Mouse (Mus musculus): ENCODE results near the gene Prdm15. TPM values are rescaled to one million over a fixed set of nuclear protein-coding genes. Genes with fewer than 3 reads are reported as not detected.

Gene Prdm15
- total RNA-seq, 1 experiment from 2014 or later = 24.3 TPM

- ATAC-seq (replicated peaks; ENCODE audit: insufficient number of reproducible peaks, low FRiP score, low TSS enrichment, poor library complexity, severe bottlenecking) = no peak
Measured at GRCm38 (mm10) chr16:97828207-97828606, 23.4 kb downstream of the Prdm15 start.

- no peak for ATAC-seq (replicated peaks; ENCODE audit: insufficient number of reproducible peaks, low FRiP score, low TSS enrichment, poor library complexity, severe bottlenecking)
Measured at GRCm38 (mm10) chr16:97823311-97824007, 28.2 kb downstream of the Prdm15 start.

GRCm38 (mm10) chr16:97819532-97819931 is 32.1 kb downstream of the Prdm15 start:
- ATAC-seq (replicated peaks; ENCODE audit: insufficient number of reproducible peaks, low FRiP score, low TSS enrichment, poor library complexity, severe bottlenecking) = no peak

GRCm38 (mm10) chr16:97817414-97817813 is 34.2 kb downstream of the Prdm15 start:
- ATAC-seq (replicated peaks; ENCODE audit: insufficient number of reproducible peaks, low FRiP score, low TSS enrichment, poor library complexity, severe bottlenecking) = no peak

- ATAC-seq (replicated peaks; ENCODE audit: insufficient number of reproducible peaks, low FRiP score, low TSS enrichment, poor library complexity, severe bottlenecking) = no peak
Measured at GRCm38 (mm10) chr16:97815269-97815668, 36.4 kb downstream of the Prdm15 start.

GRCm38 (mm10) chr16:97814060-97814459 is 37.6 kb downstream of the Prdm15 start:
- ATAC-seq (replicated peaks; ENCODE audit: insufficient number of reproducible peaks, low FRiP score, low TSS enrichment, poor library complexity, severe bottlenecking) = no peak

GRCm38 (mm10) chr16:97808881-97809280 is 42.8 kb downstream of the Prdm15 start:
- no peak for ATAC-seq (replicated peaks; ENCODE audit: insufficient number of reproducible peaks, low FRiP score, low TSS enrichment, poor library complexity, severe bottlenecking)

GRCm38 (mm10) chr16:97805646-97806045 is 46.0 kb downstream of the Prdm15 start:
- no peak for ATAC-seq (replicated peaks; ENCODE audit: insufficient number of reproducible peaks, low FRiP score, low TSS enrichment, poor library complexity, severe bottlenecking)

GRCm38 (mm10) chr16:97804680-97805547 is 46.7 kb downstream of the Prdm15 start:
- no peak for ATAC-seq (replicated peaks; ENCODE audit: insufficient number of reproducible peaks, low FRiP score, low TSS enrichment, poor library complexity, severe bottlenecking)

GRCm38 (mm10) chr16:97797950-97798869 is 53.4 kb downstream of the Prdm15 start:
- ATAC-seq (replicated peaks; ENCODE audit: insufficient number of reproducible peaks, low FRiP score, low TSS enrichment, poor library complexity, severe bottlenecking) = no peak

GRCm38 (mm10) chr16:97797212-97797611 is 54.4 kb downstream of the Prdm15 start:
- no peak for ATAC-seq (replicated peaks; ENCODE audit: insufficient number of reproducible peaks, low FRiP score, low TSS enrichment, poor library complexity, severe bottlenecking)

GRCm38 (mm10) chr16:97794256-97794655 is 57.4 kb downstream of the Prdm15 start:
- no peak for ATAC-seq (replicated peaks; ENCODE audit: insufficient number of reproducible peaks, low FRiP score, low TSS enrichment, poor library complexity, severe bottlenecking)

GRCm38 (mm10) chr16:97783057-97783456 is 68.6 kb downstream of the Prdm15 start:
- no peak for ATAC-seq (replicated peaks; ENCODE audit: insufficient number of reproducible peaks, low FRiP score, low TSS enrichment, poor library complexity, severe bottlenecking)

GRCm38 (mm10) chr16:97778353-97779025 is 73.2 kb downstream of the Prdm15 start:
- ATAC-seq (replicated peaks; ENCODE audit: insufficient number of reproducible peaks, low FRiP score, low TSS enrichment, poor library complexity, severe bottlenecking) = 0 out of 2 replicates have a peak, but pooled peaks have one; percentile 56

GRCm38 (mm10) chr16:97766501-97766900 is 85.1 kb downstream of the Prdm15 start:
- ATAC-seq (replicated peaks; ENCODE audit: insufficient number of reproducible peaks, low FRiP score, low TSS enrichment, poor library complexity, severe bottlenecking) = no peak

- no peak for ATAC-seq (replicated peaks; ENCODE audit: insufficient number of reproducible peaks, low FRiP score, low TSS enrichment, poor library complexity, severe bottlenecking)
Measured at GRCm38 (mm10) chr16:97764626-97765025, 87.0 kb downstream of the Prdm15 start.

GRCm38 (mm10) chr16:97763990-97764340 is 87.7 kb downstream of the Prdm15 start:
- ATAC-seq (replicated peaks; ENCODE audit: insufficient number of reproducible peaks, low FRiP score, low TSS enrichment, poor library complexity, severe bottlenecking) = no peak

Data from monocyte, adult 5-6 weeks (primary cell).